Mouse (Mus musculus) midbrain, embryonic 15.5 days (tissue): ENCODE data around the gene Alpk1. TPM values are rescaled to one million over a fixed set of nuclear protein-coding genes. Genes with fewer than 3 reads are reported as not detected.
A peak's percentile ranks its signal among the peaks of the same experiment; 100 is the strongest.

Experiments
- ATAC-seq: fragments of 200-750 bp; cut with Nextera tagmentation; replicated peaks from 2 replicates; pipeline ENCODE4 v1.8.0; 2017; ENCODE audit warnings: moderate TSS enrichment
- H3K27ac ChIP-seq: fragments of 300-500 bp; sonication (generic); 2 replicates; pipeline ENCODE4 v1.5.1; 2015; ENCODE audit warnings: mild to moderate bottlenecking, inconsistent platforms
- H3K27me3 ChIP-seq: fragments of 300-500 bp; sonication (generic); replicated peaks from 2 replicates; pipeline ENCODE4 v1.6.1; 2015; ENCODE audit warnings: inconsistent platforms
- H3K36me3 ChIP-seq: fragments of 300-500 bp; sonication (generic); replicated peaks from 2 replicates; pipeline ENCODE4 v1.6.1; 2015; ENCODE audit warnings: inconsistent platforms
- H3K4me1 ChIP-seq: fragments of 300-500 bp; sonication (generic); 2 replicates; pipeline ENCODE4 v1.6.1; 2015; ENCODE audit warnings: inconsistent platforms
- H3K4me2 ChIP-seq: fragments of 300-500 bp; sonication (generic); 2 replicates; pipeline ENCODE4 v1.6.1; 2015; ENCODE audit warnings: inconsistent platforms, mild to moderate bottlenecking, moderate library complexity
- H3K4me3 ChIP-seq: fragments of 300-500 bp; sonication (generic); 2 replicates; pipeline ENCODE4 v1.5.1; 2015; ENCODE audit warnings: mild to moderate bottlenecking, inconsistent platforms
- H3K9ac ChIP-seq: fragments of 300-500 bp; sonication (generic); 2 replicates; pipeline ENCODE4 v1.6.1; 2015; ENCODE audit warnings: mild to moderate bottlenecking, inconsistent platforms
- H3K9me3 ChIP-seq: fragments of 300-500 bp; sonication (generic); 2 replicates; pipeline ENCODE4 v1.6.1; 2016; ENCODE audit warnings: inconsistent platforms
- WGBS: fragments of 180-500 bp; shearing (Covaris S2); methylation state at CpG from one replicate; pipeline ENCODE4 v1.1.7; 2015; ENCODE audit warnings: mixed read lengths; 5-methylcytosine and 5-hydroxymethylcytosine counted together
- polyA plus RNA-seq: library from polyadenylated mRNA; unstranded; fragments of >200 nt; fragmentation: Nextera tagmentation; extraction: Ambion mirVana; gene quantifications from 2 replicates; pipeline ENCODE4 v1.2.1, GENCODE M21; 2015

Gene Alpk1
- polyA plus RNA-seq, 1 experiment from 2014 or later, result 0.45 TPM

- Histone ChIP-seq H3K9me3 (no peaks in the 10 kb centered on the region), H3K27ac (no peak overlapping the region), H3K4me1 (no peaks in the 10 kb centered on the region), H3K9ac (no peak overlapping the region), H3K4me3 (no peak overlapping the region), H3K36me3 (peaks cover 16% of the 10 kb centered on the region; the same call in 1 of the 2 replicates), H3K4me2 (no peak overlapping the region), H3K27me3 (no peaks in the 10 kb centered on the region)
- WGBS, result 66% methylated on average over 12 of the region's 12 CpGs
- peak; percentile 45; the same call in 1 of the 2 replicates for ATAC-seq
Observed at GRCm38 (mm10) chr3:127805071-127805470, 24.7 kb upstream of the Alpk1 start.

DNA sequence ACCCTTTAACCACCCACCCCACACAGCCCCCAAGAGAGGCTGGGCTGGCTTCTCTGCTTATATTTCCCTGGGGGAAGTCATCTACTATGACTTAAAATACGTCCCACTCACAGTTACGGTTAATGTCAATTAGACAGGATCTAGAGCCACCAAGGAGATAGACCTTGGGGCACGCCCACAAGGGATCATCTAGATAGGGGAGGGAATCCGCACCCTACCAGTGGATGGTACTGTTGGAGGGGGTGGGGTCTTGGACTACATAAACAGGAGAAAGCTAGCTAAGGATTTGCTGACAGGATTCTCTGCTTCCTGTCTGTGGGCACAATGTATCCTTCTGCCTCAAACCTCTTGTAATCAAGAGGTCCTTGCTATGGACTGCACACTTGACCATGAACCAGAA lies 24.1 kb upstream of the Alpk1 start:
- ATAC-seq, result no peak
- Histone ChIP-seq H3K9ac (no peak overlapping the region), H3K27me3 (no peaks in the 10 kb centered on the region), H3K4me1 (no peaks in the 10 kb centered on the region), H3K9me3 (no peaks in the 10 kb centered on the region), H3K27ac (no peak overlapping the region), H3K36me3 (peaks cover 14% of the 10 kb centered on the region; the same call in 1 of the 2 replicates), H3K4me2 (no peak overlapping the region), H3K4me3 (no peak overlapping the region)
- WGBS, result 93% methylated on average over 4 of the region's 4 CpGs

GRCm38 (mm10) chr3:127802814-127803213 lies 22.5 kb upstream of the Alpk1 start:
- Histone ChIP-seq H3K4me3 (no peak overlapping the region), H3K36me3 (0 out of 2 replicates have a peak, but pooled peaks cover 4% of the 10 kb centered on the region), H3K27me3 (no peaks in the 10 kb centered on the region), H3K4me2 (no peak overlapping the region), H3K9me3 (no peaks in the 10 kb centered on the region), H3K4me1 (no peaks in the 10 kb centered on the region), H3K27ac (no peak overlapping the region), H3K9ac (no peak overlapping the region)
- WGBS, result 54% methylated on average over 8 of the region's 8 CpGs
- no peak for ATAC-seq

GRCm38 (mm10) chr3:127801162-127801561 lies 20.8 kb upstream of the Alpk1 start:
- Histone ChIP-seq H3K27ac (no peak overlapping the region), H3K4me2 (no peak overlapping the region), H3K4me1 (no peaks in the 10 kb centered on the region), H3K9ac (no peak overlapping the region), H3K27me3 (no peaks in the 10 kb centered on the region), H3K9me3 (no peaks in the 10 kb centered on the region), H3K36me3 (no peaks in the 10 kb centered on the region), H3K4me3 (no peak overlapping the region)
- ATAC-seq, result no peak
- WGBS, result 94% methylated on average over 8 of the region's 8 CpGs

DNA sequence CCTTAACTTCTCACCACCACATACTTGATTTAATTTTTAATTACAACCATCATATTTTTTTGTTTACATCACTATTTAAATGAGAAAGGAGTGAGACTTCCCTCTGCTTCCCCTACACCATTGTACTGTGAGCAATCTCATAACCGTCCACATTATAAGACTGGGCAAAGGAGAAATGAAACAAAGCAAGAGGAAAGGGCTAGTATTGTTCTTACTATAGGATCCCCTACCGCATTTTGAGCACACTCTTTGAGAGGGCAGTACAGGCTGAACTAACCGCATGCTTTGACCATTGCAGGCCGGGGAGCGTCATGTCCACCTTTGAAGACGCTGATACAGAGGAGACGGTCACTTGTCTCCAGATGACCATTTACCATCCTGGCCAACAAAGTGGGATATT lies 15.9 kb upstream of the Alpk1 start:
- whole genome bisulfite sequencing, result 97% methylated on average over 7 of the region's 7 CpGs

DNA sequence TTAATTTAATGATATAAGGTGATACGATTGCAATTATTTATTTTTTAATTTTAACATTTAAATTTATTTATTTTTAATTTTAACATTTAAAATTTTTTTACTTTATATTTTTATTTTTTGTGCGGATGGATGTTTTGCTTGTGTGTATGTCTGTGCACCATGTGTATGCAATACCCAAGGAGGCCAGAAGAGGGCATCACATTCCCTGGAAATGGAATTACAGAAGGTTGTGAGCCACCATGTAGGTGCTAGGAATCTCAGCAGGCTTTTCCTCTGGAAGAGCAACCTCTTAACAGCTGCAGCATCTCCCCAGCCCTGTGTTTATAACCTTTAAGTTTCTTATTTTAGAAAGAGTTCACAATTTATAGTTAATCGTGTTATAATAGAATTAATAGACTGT lies 15.4 kb upstream of the Alpk1 start:
- Histone ChIP-seq H3K4me3 (no peak overlapping the region), H3K4me2 (no peak overlapping the region), H3K36me3 (no peaks in the 10 kb centered on the region), H3K27me3 (peaks cover 9% of the 10 kb centered on the region), H3K9ac (no peak overlapping the region), H3K4me1 (peaks cover 6% of the 10 kb centered on the region), H3K27ac (no peak overlapping the region), H3K9me3 (no peaks in the 10 kb centered on the region)
- 98% methylated on average over 3 of the region's 3 CpGs for WGBS
- no peak for ATAC-seq

More for the DNA sequence above, 15.9 kb upstream of the Alpk1 start:
- H3K27me3 ChIP-seq, result peaks cover 8% of the 10 kb centered on the region
- no peak overlapping the region for H3K27ac ChIP-seq
- H3K4me3 ChIP-seq, result no peak overlapping the region
- H3K4me1 ChIP-seq, result peaks cover under 1% of the 10 kb centered on the region
- H3K4me2 ChIP-seq, result no peak overlapping the region
- H3K36me3 ChIP-seq, result no peaks in the 10 kb centered on the region
- no peaks in the 10 kb centered on the region for H3K9me3 ChIP-seq
- no peak for ATAC-seq
- no peak overlapping the region for H3K9ac ChIP-seq

- Histone ChIP-seq H3K4me1 (peaks cover 20% of the 10 kb centered on the region), H3K27me3 (peaks cover 30% of the 10 kb centered on the region), H3K4me2 (no peak overlapping the region), H3K36me3 (no peaks in the 10 kb centered on the region), H3K9ac (no peak overlapping the region), H3K9me3 (no peaks in the 10 kb centered on the region), H3K4me3 (no peak overlapping the region), H3K27ac (no peak overlapping the region)
- no peak for ATAC-seq
- WGBS, result 73% methylated on average over 7 of the region's 7 CpGs
Observed at GRCm38 (mm10) chr3:127793022-127793421, 12.7 kb upstream of the Alpk1 start.

DNA sequence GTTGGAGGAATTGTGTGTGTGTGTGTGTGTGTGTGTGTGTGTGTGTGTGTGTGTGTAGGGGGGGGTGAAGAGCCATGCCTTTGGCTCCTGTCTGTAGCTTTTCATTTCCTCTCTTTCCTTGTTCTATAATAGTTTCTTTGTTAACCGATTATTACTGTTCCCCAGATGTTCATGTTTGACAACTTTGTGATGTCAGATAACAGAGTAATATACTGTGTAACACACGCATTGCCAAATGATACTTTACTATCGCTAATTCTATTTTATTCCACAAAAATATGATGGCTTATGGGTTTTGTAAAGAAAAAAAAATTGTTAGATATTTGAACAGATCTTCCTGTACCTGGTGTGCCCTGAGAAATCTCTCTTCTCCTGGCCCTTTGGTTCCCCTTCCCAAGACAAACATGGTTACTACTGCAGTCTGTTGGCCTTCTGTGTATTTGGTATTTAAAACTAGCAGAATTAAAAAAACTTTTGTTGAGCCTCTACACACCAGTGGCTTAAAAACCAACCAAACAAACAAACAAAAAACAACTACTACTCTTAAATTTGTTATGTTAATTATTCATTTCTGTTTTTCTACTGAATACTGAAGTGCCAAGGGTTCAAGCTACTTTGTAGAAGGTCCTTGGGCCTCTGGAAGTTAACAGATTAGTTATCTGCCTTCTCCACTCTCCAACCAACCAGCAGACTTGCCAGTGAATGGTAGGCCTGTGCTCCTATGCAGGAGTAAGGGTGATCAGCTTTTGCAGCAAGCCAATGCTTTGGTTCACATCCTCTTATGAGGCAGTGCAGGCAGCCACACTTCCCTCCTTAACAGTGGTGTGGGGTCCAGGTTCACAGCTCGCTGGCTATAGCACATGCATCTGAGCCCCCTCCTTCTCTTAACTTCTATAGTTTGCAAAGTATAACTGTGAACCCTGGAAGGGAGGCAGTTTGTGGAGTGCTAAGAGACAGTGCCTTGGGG lies 11.6 kb upstream of the Alpk1 start:
- WGBS, result 66% methylated on average over 4 of the region's 4 CpGs
- Histone ChIP-seq H3K9ac (no peak overlapping the region), H3K4me3 (no peak overlapping the region), H3K27me3 (peaks cover 37% of the 10 kb centered on the region), H3K4me2 (0 out of 2 replicates have a peak overlapping the region, but pooled peaks have one; percentile 99), H3K27ac (no peak overlapping the region), H3K9me3 (no peaks in the 10 kb centered on the region), H3K36me3 (no peaks in the 10 kb centered on the region), H3K4me1 (peaks cover 20% of the 10 kb centered on the region)
- no peak for ATAC-seq

GRCm38 (mm10) chr3:127791056-127791483 lies 10.7 kb upstream of the Alpk1 start:
- H3K4me1 ChIP-seq, result peaks cover 20% of the 10 kb centered on the region
- 1% methylated on average over 15 of the region's 15 CpGs for WGBS
- no peaks in the 10 kb centered on the region for H3K9me3 ChIP-seq
- ATAC-seq, result no peak
- peak overlapping the region; percentile 99 for H3K4me2 ChIP-seq
- peak overlapping the region; percentile 52 for H3K4me3 ChIP-seq
- H3K9ac ChIP-seq, result peak overlapping the region; percentile 51; the same call in 1 of the 2 replicates
- no peak overlapping the region for H3K27ac ChIP-seq
- H3K27me3 ChIP-seq, result peaks cover 39% of the 10 kb centered on the region
- no peaks in the 10 kb centered on the region for H3K36me3 ChIP-seq

- Histone ChIP-seq H3K4me1 (peaks cover 20% of the 10 kb centered on the region), H3K27me3 (peaks cover 39% of the 10 kb centered on the region), H3K36me3 (no peaks in the 10 kb centered on the region), H3K9ac (peak overlapping the region; percentile 51), H3K27ac (no peak overlapping the region), H3K9me3 (no peaks in the 10 kb centered on the region), H3K4me2 (peak overlapping the region; percentile 99), H3K4me3 (peak overlapping the region; percentile 52)
- WGBS, result under 1% methylated on average over 35 of the region's 36 CpGs
- ATAC-seq, result peak; percentile 76
Observed at GRCm38 (mm10) chr3:127790234-127791055, 10.1 kb upstream of the Alpk1 start.

DNA sequence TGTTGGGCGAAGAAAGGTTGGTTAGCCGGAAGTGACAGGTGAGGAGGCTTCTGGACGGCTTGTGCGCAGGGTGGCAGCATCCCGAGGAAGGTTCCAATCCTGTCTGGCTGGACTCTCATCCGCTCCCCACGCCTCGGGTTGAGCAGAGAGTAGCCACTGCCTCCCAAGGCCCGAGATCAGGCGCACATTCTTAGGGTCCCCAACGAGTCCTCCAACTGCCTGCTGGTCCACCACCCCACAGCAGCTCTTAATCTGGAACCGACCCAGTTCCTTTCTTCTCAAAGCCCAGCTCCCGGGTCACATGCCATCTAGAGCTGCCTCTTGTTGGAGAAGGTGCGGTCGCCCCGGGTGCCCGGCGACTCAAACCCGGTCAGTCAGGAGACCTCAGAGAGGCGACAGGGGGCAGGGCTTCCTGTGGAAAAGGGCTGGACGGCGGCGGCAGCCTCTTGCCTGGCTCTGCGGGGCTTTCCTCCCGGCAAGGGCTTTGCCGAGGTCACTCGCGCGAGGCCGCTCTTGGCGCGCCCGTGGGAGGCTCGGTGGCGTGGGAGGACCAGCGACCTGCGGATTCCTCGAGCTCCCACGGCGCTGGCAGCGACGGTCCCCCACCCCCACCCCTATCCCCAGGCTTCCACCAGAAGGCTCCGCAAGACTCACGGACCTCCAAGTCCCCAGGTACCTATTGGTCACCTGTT lies 9.3 kb upstream of the Alpk1 start, which contains the start of gene Tifa:
Gene Tifa (plus strand): TSS at position 306 of the 692 bp plus-strand sequence.
- no peaks in the 10 kb centered on the region for H3K9me3 ChIP-seq
- H3K4me3 ChIP-seq, result peak within 1 kb of the TSS; percentile 52
- peak within 1 kb of the TSS; percentile 51 for H3K9ac ChIP-seq
- WGBS, result under 1% methylated on average over 43 of the region's 44 CpGs
- peak within 1 kb of the TSS; percentile 99 for H3K4me2 ChIP-seq
- no peak within 1 kb of the TSS for H3K27ac ChIP-seq
- H3K27me3 ChIP-seq, result peaks cover 39% of the 10 kb centered on the region
- ATAC-seq, result peak; percentile 69
- no peaks in the 10 kb centered on the region for H3K36me3 ChIP-seq
- H3K4me1 ChIP-seq, result peaks cover 20% of the 10 kb centered on the region
